Comparison of ENCODE assay signal across 10 mouse cellular contexts in the genomic region with DNA sequence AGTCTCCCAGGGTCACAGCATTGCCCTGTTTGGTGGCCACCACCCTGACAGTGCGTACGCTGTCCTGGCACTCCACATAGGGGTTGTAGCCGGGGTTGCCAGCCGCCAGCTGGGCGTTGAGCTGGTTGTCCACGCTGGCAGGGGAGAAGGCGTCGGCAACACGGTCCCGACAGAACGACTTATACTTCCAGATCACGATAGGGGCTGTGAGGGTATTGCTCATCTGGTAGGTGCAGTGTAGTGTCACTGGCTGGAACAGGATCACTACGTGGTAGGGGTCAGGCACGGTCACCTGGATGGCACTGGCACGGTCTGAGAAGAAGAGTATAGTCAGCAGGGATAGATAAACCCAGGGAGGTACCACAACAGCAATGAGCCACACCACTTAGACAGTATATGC. TPM values are rescaled to one million over a fixed set of nuclear protein-coding genes. Genes with fewer than 3 reads are reported as not detected.
DNase-seq lines count a peak whose midpoint lies in the region; ATAC-seq and TF ChIP-seq lines count a peak whose summit lies in the region.
"Had no signal": no experiment of that assay in that cellular context is flagged by ENCODE, and none has a peak within 500 bp of the region (broad histone marks: within the 10 kb centered on the region; RNA-seq: fewer than 3 reads in every experiment).

No protein-coding gene starts in this region.

- no peak overlapping the region for H3K27ac ChIP-seq in kidney, embryonic 15.5 days
- H3K27ac ChIP-seq in bone marrow, adult 2 months (ENCODE audit: control insufficient read depth, insufficient read depth, low read depth, low read length, poor library complexity): no peak overlapping the region
- no peak overlapping the region for H3K27ac ChIP-seq in forebrain, embryonic 15.5 days (replicated peaks)
- H3K27ac ChIP-seq in liver, embryonic 11.5 days (ENCODE audit: low read depth, low read length): no peak overlapping the region

- peaks cover 5% of the 10 kb centered on the region; the same call in 1 of the 2 replicates for H3K36me3 ChIP-seq in kidney, embryonic 15.5 days
- H3K36me3 ChIP-seq in forebrain, embryonic 15.5 days: no peaks in the 10 kb centered on the region
- H3K36me3 ChIP-seq in liver, embryonic 11.5 days (ENCODE audit: control insufficient read depth, insufficient read depth, low read length): no peaks in the 10 kb centered on the region

- H3K4me3 ChIP-seq in kidney, embryonic 15.5 days (replicated peaks): peak overlapping the region; percentile 56
- no peak overlapping the region for H3K4me3 ChIP-seq in bone marrow, adult 2 months (replicated peaks; ENCODE audit: control insufficient read depth, low read depth, low read length)
- H3K4me3 ChIP-seq in forebrain, embryonic 15.5 days: no peak overlapping the region; the same call in 1 of the 2 replicates
- peak overlapping the region; percentile 56; the same call in 1 of the 2 replicates for H3K4me3 ChIP-seq in liver, embryonic 11.5 days (ENCODE audit: low read depth, low read length)

- WGBS in kidney, embryonic 15.5 days: 86% methylated on average over 15 of the region's 15 CpGs
- 84% methylated on average over 15 of the region's 15 CpGs for WGBS in bone marrow, adult 2 months
- WGBS in forebrain, embryonic 15.5 days: 86% methylated on average over 15 of the region's 15 CpGs
- WGBS in liver, embryonic 11.5 days: 87% methylated on average over 15 of the region's 15 CpGs

- 0 out of 2 replicates have a peak overlapping the region, but pooled peaks have one; percentile 42 for H3K9ac ChIP-seq in kidney, embryonic 15.5 days
- H3K9ac ChIP-seq in forebrain, embryonic 15.5 days (replicated peaks): no peak overlapping the region
- no peak overlapping the region for H3K9ac ChIP-seq in liver, embryonic 11.5 days (ENCODE audit: low read depth, low read length)

- peak overlapping the region; percentile 65 for H3K4me2 ChIP-seq in kidney, embryonic 15.5 days
- 0 out of 2 replicates have a peak overlapping the region, but pooled peaks have one; percentile 63 for H3K4me2 ChIP-seq in forebrain, embryonic 15.5 days (replicated peaks)
- peak overlapping the region; percentile 62 for H3K4me2 ChIP-seq in liver, embryonic 11.5 days

- ATAC-seq in kidney, embryonic 15.5 days (replicated peaks; ENCODE audit: low FRiP score): no peak
- no peak for ATAC-seq in forebrain, embryonic 15.5 days (replicated peaks)
- no peak for ATAC-seq in liver, embryonic 11.5 days (replicated peaks; ENCODE audit: low FRiP score)
- ATAC-seq in erythroid progenitor cell, adult 5-6 weeks (replicated peaks; ENCODE audit: low FRiP score, poor library complexity, severe bottlenecking): no peak
- no peak for ATAC-seq in inflammation-experienced regulatory T-cells, adult 6 months
- ATAC-seq: activated CD4-positive, CD25-positive, alpha-beta regulatory T cell, adult 4 months had no signal

- peaks cover 22% of the 10 kb centered on the region; the same call in 1 of the 2 replicates for H3K4me1 ChIP-seq in kidney, embryonic 15.5 days
- peaks cover under 1% of the 10 kb centered on the region; the same call in 1 of the 2 replicates for H3K4me1 ChIP-seq in bone marrow, adult 2 months (ENCODE audit: control insufficient read depth, insufficient read depth, low read length)
- peaks cover 14% of the 10 kb centered on the region for H3K4me1 ChIP-seq in forebrain, embryonic 15.5 days
- H3K4me1 ChIP-seq in liver, embryonic 11.5 days (replicated peaks; ENCODE audit: control insufficient read depth, insufficient read depth, low read length): peaks cover 4% of the 10 kb centered on the region; the same call in 1 of the 2 replicates

- 0 out of 2 replicates have a peak, but pooled peaks have one; percentile 4 for TF ChIP-seq CTCF in bone marrow, adult 2 months (IDR thresholded peaks at IDR 0.05; ENCODE audit: control insufficient read depth, insufficient read depth, low read length)

- peaks cover 21% of the 10 kb centered on the region for H3K27me3 ChIP-seq in kidney, embryonic 15.5 days
- peaks cover 11% of the 10 kb centered on the region for H3K27me3 ChIP-seq in forebrain, embryonic 15.5 days
- H3K27me3 ChIP-seq in liver, embryonic 11.5 days (replicated peaks; ENCODE audit: control insufficient read depth, insufficient read depth, low read length): peaks cover 20% of the 10 kb centered on the region
- H3K27me3 ChIP-seq: CH12.LX had no signal

- no peak for DNase-seq in kidney, postnatal 4 days
- DNase-seq in liver, embryonic 11.5 days (ENCODE audit: low spot score): no peak
- DNase-seq in right cerebral cortex, postnatal 10 days (ENCODE audit: low spot score in 2 of 2): no peak

- no peaks in the 10 kb centered on the region for H3K9me3 ChIP-seq in kidney, embryonic 15.5 days (replicated peaks)
- H3K9me3 ChIP-seq in forebrain, embryonic 15.5 days: no peaks in the 10 kb centered on the region
- no peaks in the 10 kb centered on the region for H3K9me3 ChIP-seq in liver, embryonic 11.5 days (ENCODE audit: control insufficient read depth, low read length)

- TF ChIP-seq POLR2A in bone marrow, adult 2 months (IDR thresholded peaks at IDR 0.05; ENCODE audit: borderline replicate concordance, control insufficient read depth, low read depth, low read length): no peak

RNA-seq across cellular contexts. Expression of a gene that starts 1.4 kb away (rescaled TPM):
- 62.7 and 62.8 TPM in 2 replicates for polyA plus RNA-seq in kidney, embryonic 15.5 days (2015; fragmentation: Nextera tagmentation; extraction: Ambion mirVana)
- 0.81 and 4.2 TPM in 2 replicates for polyA plus RNA-seq in bone marrow, adult 2 months (2011; ENCODE audit: insufficient read depth, insufficient read length, low replicate concordance, missing spikeins)
- polyA plus RNA-seq in forebrain, embryonic 15.5 days (2015; fragmentation: Nextera tagmentation; extraction: Ambion mirVana): 16.0 and 20.0 TPM in 2 replicates
- 39.7 and 43.0 TPM in 2 replicates for polyA plus RNA-seq in liver, embryonic 11.5 days (2014; fragmentation: Nextera tagmentation; extraction: Ambion mirVana)
- total RNA-seq in erythroid progenitor cell, adult 5-6 weeks (2015; ENCODE audit: low replicate concordance): not detected in 2 replicates
- 1.0 TPM in 1 of 2 replicates, not detected in the other for total RNA-seq in erythroid progenitor cell, adult 5-6 weeks (2017; ENCODE audit: low replicate concordance)
- 1 to 10 TPM; 1.1 to 2.1 (median 1.4) TPM for polyA plus RNA-seq in inflammation-experienced regulatory T-cells, adult 6 months (2017; shearing (Covaris generic))

RNA-seq across cellular contexts. Expression of a gene that starts 1.7 kb away (rescaled TPM):
- 5.8 and 6.8 TPM in 2 replicates for polyA plus RNA-seq in kidney, embryonic 15.5 days (2015; fragmentation: Nextera tagmentation; extraction: Ambion mirVana)
- polyA plus RNA-seq in bone marrow, adult 2 months (2011; ENCODE audit: insufficient read depth, insufficient read length, low replicate concordance, missing spikeins): 0.75 TPM in 1 of 2 replicates, not detected in the other
- polyA plus RNA-seq in forebrain, embryonic 15.5 days (2015; fragmentation: Nextera tagmentation; extraction: Ambion mirVana): 0.34 and 0.62 TPM in 2 replicates
- polyA plus RNA-seq in liver, embryonic 11.5 days (2014; fragmentation: Nextera tagmentation; extraction: Ambion mirVana): 3.2 and 4.1 TPM in 2 replicates
- total RNA-seq in erythroid progenitor cell, adult 5-6 weeks (2015; ENCODE audit: low replicate concordance): not detected in 2 replicates
- not detected in 2 replicates for total RNA-seq in erythroid progenitor cell, adult 5-6 weeks (2017; ENCODE audit: low replicate concordance)
- 1 to 10 TPM in 1 of 3 experiments, under 1 TPM in 2; 0.55 to 1.0 (median 0.96) TPM for polyA plus RNA-seq in inflammation-experienced regulatory T-cells, adult 6 months (2017; shearing (Covaris generic))
- total RNA-seq: CH12.LX had no signal

RNA-seq across cellular contexts. Expression of a gene that starts 15.3 kb away (rescaled TPM):
- polyA plus RNA-seq in kidney, embryonic 15.5 days (2015; fragmentation: Nextera tagmentation; extraction: Ambion mirVana): 25.0 and 25.3 TPM in 2 replicates
- 88.9 and 89.6 TPM in 2 replicates for polyA plus RNA-seq in bone marrow, adult 2 months (2011; ENCODE audit: insufficient read depth, insufficient read length, low replicate concordance, missing spikeins)
- polyA plus RNA-seq in forebrain, embryonic 15.5 days (2015; fragmentation: Nextera tagmentation; extraction: Ambion mirVana): 24.8 and 28.9 TPM in 2 replicates
- 17.8 and 19.9 TPM in 2 replicates for polyA plus RNA-seq in liver, embryonic 11.5 days (2014; fragmentation: Nextera tagmentation; extraction: Ambion mirVana)
- 75.9 and 78.6 TPM in 2 replicates for total RNA-seq in erythroid progenitor cell, adult 5-6 weeks (2015; ENCODE audit: low replicate concordance)
- 121 and 139 TPM in 2 replicates for total RNA-seq in erythroid progenitor cell, adult 5-6 weeks (2017; ENCODE audit: low replicate concordance)
- 10 to 100 TPM in 2 of 3 experiments, 1 to 10 TPM in 1; 8.8 to 18.8 (median 13.6) TPM for polyA plus RNA-seq in inflammation-experienced regulatory T-cells, adult 6 months (2017; shearing (Covaris generic))

RNA-seq across cellular contexts. Expression of a gene that starts 28.1 kb away (rescaled TPM):
- polyA plus RNA-seq in kidney, embryonic 15.5 days (2015; fragmentation: Nextera tagmentation; extraction: Ambion mirVana): not detected in 2 replicates
- polyA plus RNA-seq in bone marrow, adult 2 months (2011; ENCODE audit: insufficient read depth, insufficient read length, low replicate concordance, missing spikeins): 9.2 and 42.2 TPM in 2 replicates
- polyA plus RNA-seq in forebrain, embryonic 15.5 days (2015; fragmentation: Nextera tagmentation; extraction: Ambion mirVana): not detected in 2 replicates
- not detected in 2 replicates for polyA plus RNA-seq in liver, embryonic 11.5 days (2014; fragmentation: Nextera tagmentation; extraction: Ambion mirVana)
- not detected in 2 replicates for total RNA-seq in erythroid progenitor cell, adult 5-6 weeks (2015; ENCODE audit: low replicate concordance)
- not detected in 2 replicates for total RNA-seq in erythroid progenitor cell, adult 5-6 weeks (2017; ENCODE audit: low replicate concordance)
- polyA plus RNA-seq in inflammation-experienced regulatory T-cells, adult 6 months (2017; shearing (Covaris generic)): not detected
- total RNA-seq: CH12.LX had no signal
- polyA plus RNA-seq: activated CD4-positive, CD25-positive, alpha-beta regulatory T cell, adult 4 months had no signal

RNA-seq across cellular contexts. Expression of a gene that starts 47.4 kb away (rescaled TPM):
- polyA plus RNA-seq in kidney, embryonic 15.5 days (2015; fragmentation: Nextera tagmentation; extraction: Ambion mirVana): not detected in 2 replicates
- not detected in 2 replicates for polyA plus RNA-seq in bone marrow, adult 2 months (2011; ENCODE audit: insufficient read depth, insufficient read length, low replicate concordance, missing spikeins)
- polyA plus RNA-seq in forebrain, embryonic 15.5 days (2015; fragmentation: Nextera tagmentation; extraction: Ambion mirVana): not detected in 2 replicates
- polyA plus RNA-seq in liver, embryonic 11.5 days (2014; fragmentation: Nextera tagmentation; extraction: Ambion mirVana): not detected in 2 replicates
- total RNA-seq in erythroid progenitor cell, adult 5-6 weeks (2015; ENCODE audit: low replicate concordance): not detected in 2 replicates
- total RNA-seq in erythroid progenitor cell, adult 5-6 weeks (2017; ENCODE audit: low replicate concordance): not detected in 2 replicates
- not detected for polyA plus RNA-seq in inflammation-experienced regulatory T-cells, adult 6 months (2017; shearing (Covaris generic))
- total RNA-seq: CH12.LX had no signal
- polyA plus RNA-seq: activated CD4-positive, CD25-positive, alpha-beta regulatory T cell, adult 4 months had no signal

Comparison
In these comparisons a context has a peak if more than half of its experiments do, and no peak if none do; other contexts are left out.
1. H3K4me3 ChIP-seq: peak in kidney, embryonic 15.5 days (single experiment) and liver, embryonic 11.5 days (single experiment); none in bone marrow, adult 2 months (single experiment) and forebrain, embryonic 15.5 days (single experiment).
2. Peak in every context shown above with its lines, with median percentiles within 50 percentile points of each other: H3K4me2 ChIP-seq.